Mouse (Mus musculus) lung, postnatal 4 days (tissue): Measurements from ENCODE around the gene Per1.

Experiments
- DNase-seq, 2 experiments: peaks; one replicate each; pipeline ENCODE4 v3.0.0; 2021

Per1 gene

GRCm38 (mm10) chr11:69148451-69148960, 53.5 kb downstream of the Per1 start:
- no peak for DNase-seq

GRCm38 (mm10) chr11:69149728-69150127, 54.7 kb downstream of the Per1 start:
- DNase-seq, result no peak

DNA sequence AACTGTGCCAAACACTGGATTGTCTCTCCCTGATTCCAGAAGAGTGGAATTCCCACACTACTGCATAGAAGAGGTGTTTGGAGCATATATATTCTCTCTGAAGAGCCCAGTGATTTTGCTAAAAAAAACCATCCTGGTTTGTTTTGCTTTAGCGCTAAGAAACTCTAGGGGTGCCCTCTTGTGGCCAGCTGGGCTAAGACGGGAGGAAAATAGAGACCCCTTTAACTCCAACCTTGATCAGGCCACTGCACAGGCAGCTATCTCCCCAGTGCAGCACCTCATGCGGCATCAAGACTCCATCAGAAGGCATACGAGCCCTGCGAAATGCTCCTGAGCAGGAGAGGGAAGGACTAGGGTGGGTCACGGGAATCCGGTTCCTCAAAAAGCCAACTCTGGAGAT, 55.4 kb downstream of the Per1 start:
- DNase-seq, result peak; percentile 65 to 76

DNA sequence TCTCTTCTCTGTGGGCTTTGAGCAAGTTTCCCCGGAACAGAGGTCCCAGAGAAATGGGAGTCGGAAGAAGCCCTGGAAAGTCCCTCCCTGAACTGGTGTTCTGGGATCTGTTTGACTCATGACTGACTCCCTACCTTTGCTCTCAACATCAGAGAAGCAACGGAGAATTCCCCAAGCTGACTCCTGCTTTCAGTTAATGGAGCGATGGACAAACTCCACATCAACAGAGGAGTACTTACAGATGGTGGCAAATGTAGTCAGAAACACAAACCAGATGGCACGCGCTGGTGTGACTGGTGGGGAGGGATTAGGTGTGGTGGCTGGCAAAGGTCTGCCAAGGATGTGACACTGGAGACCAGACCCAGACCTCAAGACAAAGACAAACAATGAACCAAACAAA, 56.0 kb downstream of the Per1 start:
- DNase-seq, result no peak

DNA sequence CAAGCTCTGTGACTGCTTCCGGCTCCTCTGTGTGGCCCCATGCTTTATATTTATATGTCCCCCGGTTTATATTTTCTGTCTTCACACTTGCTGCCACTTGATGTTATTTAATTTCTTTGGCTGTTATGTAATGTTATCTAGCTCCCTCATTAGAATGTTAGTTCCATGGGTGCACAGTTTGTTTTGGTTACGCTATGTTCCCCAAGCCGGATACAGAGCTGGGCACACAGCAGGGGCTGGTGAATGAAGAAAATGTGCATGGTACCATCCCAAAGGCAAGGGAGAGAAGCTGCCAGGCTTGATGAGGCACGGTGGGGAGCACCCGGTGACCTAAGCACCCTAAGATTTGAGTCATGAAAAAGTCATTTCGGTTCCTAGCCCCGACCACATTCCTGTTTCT, 58.8 kb downstream of the Per1 start:
- no peak for DNase-seq

GRCm38 (mm10) chr11:69155351-69155750, 60.3 kb downstream of the Per1 start:
- no peak for DNase-seq

- peak in 1 of 2 experiments; percentile 16 for DNase-seq
These were observed 61.8 kb downstream of the Per1 start, which contains the start of gene Alox12b for GRCm38 (mm10) chr11:69156800-69157199. TSS of gene Alox12b (plus strand) at chr11:69156989.
